Mouse (Mus musculus) megakaryocyte, embryonic 14.5 days (primary cell): ENCODE measurements around the gene Washc1.

Source experiments
- FLI1 ChIP-seq: IDR thresholded peaks from 2 replicates; pipeline ENCODE4 v1.6.1; 2012; ENCODE audit warnings: low read length, inconsistent platforms, mixed read lengths
- GATA1 ChIP-seq: IDR thresholded peaks from 3 replicates; pipeline ENCODE4 v1.6.1; 2012; ENCODE audit warnings: mixed read lengths, low read length, inconsistent platforms, borderline replicate concordance

DNA sequence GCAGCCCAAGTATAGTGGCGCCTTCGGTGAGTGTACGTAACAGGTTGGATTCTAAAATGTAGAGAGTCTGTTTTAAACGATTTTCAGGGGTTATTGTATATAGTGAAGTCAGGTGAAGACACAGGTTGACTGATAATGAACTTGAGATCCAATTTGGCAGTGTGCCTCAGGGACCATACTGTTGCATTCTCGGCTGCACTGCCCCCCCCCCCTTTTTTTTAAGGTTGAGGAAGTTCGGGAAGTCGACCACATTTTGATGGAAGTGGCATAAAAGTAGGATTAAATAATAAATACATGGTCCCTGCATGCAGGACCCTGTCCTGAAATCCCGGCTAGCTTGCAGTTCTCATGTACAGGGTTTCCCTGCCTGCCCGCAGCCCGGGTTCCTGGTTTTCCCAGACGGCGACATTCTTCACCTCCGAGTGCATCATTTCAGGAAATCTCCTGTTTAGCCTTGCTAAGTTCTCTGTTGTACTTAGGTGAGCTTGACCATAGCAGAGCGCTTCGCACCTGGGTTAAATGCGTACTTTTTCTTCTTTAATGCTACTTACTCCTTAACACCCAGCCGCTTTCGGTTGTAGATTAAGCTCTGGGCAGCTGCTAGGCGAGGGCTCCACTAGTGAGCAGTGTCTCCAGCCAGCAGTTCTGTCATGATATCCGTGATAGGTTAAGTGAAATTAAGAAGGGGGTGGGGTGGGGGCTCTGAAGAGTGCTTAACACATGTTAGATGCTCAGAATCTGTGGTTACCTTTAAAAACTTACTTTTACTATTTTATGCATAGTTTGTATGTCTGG lies 12.7 kb downstream of the Washc1 start:
- TF ChIP-seq GATA1, result no peak
- TF ChIP-seq FLI1, result no peak
